Mouse (Mus musculus) heart, adult 2 months (tissue): ENCODE results near the gene Zfp706.
A peak's percentile ranks its signal among the peaks of the same experiment; 100 is the strongest.

ENCODE experiments used
- CTCF ChIP-seq: fragments of 200-600 bp; IDR thresholded peaks from 2 replicates; pipeline ENCODE4 v1.8.1; 2022; ENCODE audit warnings: antibody characterized with exemption, mild to moderate bottlenecking, moderate library complexity
- EP300 ChIP-seq: fragments of 200-500 bp; IDR thresholded peaks from 2 replicates; pipeline ENCODE4 v1.6.1; 2011; ENCODE audit warnings: low read depth, low read length, control low read depth; ENCODE audit not compliant: insufficient read depth

- TF ChIP-seq CTCF (no peak), EP300 (peak; percentile 90)
Measured at GRCm38 (mm10) chr15:36987211-36987877, 20.2 kb downstream of the Zfp706 start.
